Comparison of ENCODE assay signal across 8 mouse cellular contexts in the genomic region with DNA sequence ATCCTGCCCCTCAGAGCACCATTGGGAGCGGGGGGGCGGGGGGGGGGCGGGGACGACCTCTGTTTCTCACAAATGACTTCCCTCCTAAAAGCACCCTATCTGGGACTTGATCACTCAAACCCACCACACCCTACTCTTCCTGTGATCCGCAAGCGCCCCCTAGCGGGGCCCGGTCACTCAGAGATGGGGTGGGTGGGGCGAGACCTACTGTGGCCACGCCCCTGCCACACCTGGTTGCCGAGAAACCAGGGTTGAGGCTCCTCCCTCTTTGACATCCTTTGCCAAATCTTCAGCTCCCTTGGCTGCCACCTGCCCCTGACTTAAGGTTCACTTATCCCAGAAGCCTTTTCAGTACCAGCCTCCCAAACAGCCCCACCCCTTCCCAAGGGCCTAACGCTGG. TPM values are rescaled to one million over a fixed set of nuclear protein-coding genes. Genes with fewer than 3 reads are reported as not detected.
DNase-seq lines count a peak whose midpoint lies in the region; ATAC-seq and TF ChIP-seq lines count a peak whose summit lies in the region.

No protein-coding gene starts in this region.

- no peak for TF ChIP-seq EP300 in liver, postnatal 0 days (IDR thresholded peaks at IDR 0.05; ENCODE audit: low read depth)

- H3K4me2 ChIP-seq in kidney, postnatal 0 days (ENCODE audit: low read length) = peak overlapping the region; percentile 97; the same call in 1 of the 2 replicates
- H3K4me2 ChIP-seq in liver, postnatal 0 days (ENCODE audit: low read depth, low read length) = peak overlapping the region; percentile 92

- peak; percentile 32 for ATAC-seq in granulocyte monocyte progenitor cell, adult 5-6 weeks (replicated peaks; ENCODE audit: poor library complexity, severe bottlenecking)
- ATAC-seq in kidney, postnatal 0 days (replicated peaks; ENCODE audit: low FRiP score, low read depth) = 0 out of 2 replicates have a peak, but pooled peaks have one; percentile 29
- peak; percentile 37 for ATAC-seq in liver, postnatal 0 days

- TF ChIP-seq CTCF in kidney, postnatal 0 days (IDR thresholded peaks at IDR 0.05; ENCODE audit: low read depth) = peak; percentile 71
- TF ChIP-seq CTCF in liver, postnatal 0 days (IDR thresholded peaks at IDR 0.05; ENCODE audit: low read depth) = peak; percentile 71

- WGBS in kidney, postnatal 0 days = 3% methylated on average over 12 of the region's 12 CpGs
- WGBS in liver, postnatal 0 days (ENCODE audit: insufficient replicate concordance) = 11% methylated on average over 12 of the region's 12 CpGs

- peaks cover 20% of the 10 kb centered on the region for H3K4me1 ChIP-seq in kidney, postnatal 0 days (replicated peaks; ENCODE audit: insufficient read depth, low read length)
- peaks cover 42% of the 10 kb centered on the region for H3K4me1 ChIP-seq in liver, postnatal 0 days (ENCODE audit: insufficient read depth)

- no peak overlapping the region for H3K4me3 ChIP-seq in kidney, postnatal 0 days (replicated peaks; ENCODE audit: low read depth, low read length)
- no peak overlapping the region for H3K4me3 ChIP-seq in liver, postnatal 0 days (ENCODE audit: low read depth, low read length)

- no peak overlapping the region for H3K27ac ChIP-seq in kidney, postnatal 0 days
- H3K27ac ChIP-seq in liver, postnatal 0 days (ENCODE audit: low read depth) = 0 out of 2 replicates have a peak overlapping the region, but pooled peaks have one; percentile 11

- H3K9ac ChIP-seq in kidney, postnatal 0 days (ENCODE audit: low read depth, low read length) = no peak overlapping the region
- no peak overlapping the region for H3K9ac ChIP-seq in liver, postnatal 0 days (replicated peaks)

- H3K9me3 ChIP-seq in kidney, postnatal 0 days (replicated peaks; ENCODE audit: low read length) = no peaks in the 10 kb centered on the region
- no peaks in the 10 kb centered on the region for H3K9me3 ChIP-seq in liver, postnatal 0 days (ENCODE audit: low read length)

- peak; percentile 56 to 60 for DNase-seq in left cerebral cortex, adult 18-20 months (ENCODE audit: low spot score in 2 of 2)
- DNase-seq in left cerebral cortex, adult 11 months (ENCODE audit: low spot score) = no peak
- peak; percentile 69 for DNase-seq in cerebellum, adult 11-12 months
- DNase-seq in kidney, postnatal 0 days (ENCODE audit: low spot score) = peak; percentile 67
- peak; percentile 88 for DNase-seq in liver, postnatal 0 days
- peak; percentile 74 for DNase-seq in ovary, postnatal 36 days (ENCODE audit: low spot score)
- peak; percentile 89 for DNase-seq in thymus, postnatal 25 days

- H3K27me3 ChIP-seq in kidney, postnatal 0 days (ENCODE audit: insufficient read depth, low read length) = peaks cover 13% of the 10 kb centered on the region; the same call in 1 of the 2 replicates
- peaks cover 48% of the 10 kb centered on the region for H3K27me3 ChIP-seq in liver, postnatal 0 days (ENCODE audit: insufficient read depth, low read length)

- no peaks in the 10 kb centered on the region for H3K36me3 ChIP-seq in kidney, postnatal 0 days (ENCODE audit: insufficient read depth, low read length)
- no peaks in the 10 kb centered on the region for H3K36me3 ChIP-seq in liver, postnatal 0 days (replicated peaks; ENCODE audit: insufficient read depth, low read length)

RNA-seq across cellular contexts. Expression of gene Nrtn, which starts 0.8 kb away (rescaled TPM):
- 1 to 10 TPM; 3.4 to 4.7 TPM for total RNA-seq in left cerebral cortex, adult 18-20 months (2021)
- total RNA-seq in granulocyte monocyte progenitor cell, adult 5-6 weeks (2014; fragmentation: Nextera tagmentation) = not detected in 2 replicates
- total RNA-seq in granulocyte monocyte progenitor cell, adult 5-6 weeks (2017) = not detected in 2 replicates
- polyA plus RNA-seq in kidney, postnatal 0 days (2015; fragmentation: Nextera tagmentation; extraction: Ambion mirVana) = 8.7 and 11.8 TPM in 2 replicates
- polyA plus RNA-seq in liver, postnatal 0 days (2015; fragmentation: Nextera tagmentation; extraction: Ambion mirVana) = 1.2 and 2.2 TPM in 2 replicates

RNA-seq across cellular contexts. Expression of gene Dus3l, which starts 6.4 kb away (rescaled TPM):
- 10 to 100 TPM; 61.8 to 63.0 TPM for total RNA-seq in left cerebral cortex, adult 18-20 months (2021)
- 20.5 and 22.8 TPM in 2 replicates for total RNA-seq in granulocyte monocyte progenitor cell, adult 5-6 weeks (2014; fragmentation: Nextera tagmentation)
- 18.2 and 21.8 TPM in 2 replicates for total RNA-seq in granulocyte monocyte progenitor cell, adult 5-6 weeks (2017)
- 37.3 and 38.8 TPM in 2 replicates for polyA plus RNA-seq in kidney, postnatal 0 days (2015; fragmentation: Nextera tagmentation; extraction: Ambion mirVana)
- polyA plus RNA-seq in liver, postnatal 0 days (2015; fragmentation: Nextera tagmentation; extraction: Ambion mirVana) = 9.1 TPM in 2 replicates

RNA-seq across cellular contexts. Expression of gene Prr22, which starts 11.9 kb away (rescaled TPM):
- 1 to 10 TPM in 1 of 2 experiments, under 1 TPM in 1; 0.88 to 1.1 TPM for total RNA-seq in left cerebral cortex, adult 18-20 months (2021)
- total RNA-seq in granulocyte monocyte progenitor cell, adult 5-6 weeks (2014; fragmentation: Nextera tagmentation) = 0.17 and 2.6 TPM in 2 replicates
- total RNA-seq in granulocyte monocyte progenitor cell, adult 5-6 weeks (2017) = 1.6 and 1.7 TPM in 2 replicates
- 0.59 and 0.71 TPM in 2 replicates for polyA plus RNA-seq in kidney, postnatal 0 days (2015; fragmentation: Nextera tagmentation; extraction: Ambion mirVana)
- 0.20 and 0.23 TPM in 2 replicates for polyA plus RNA-seq in liver, postnatal 0 days (2015; fragmentation: Nextera tagmentation; extraction: Ambion mirVana)

RNA-seq across cellular contexts. Expression of gene Vmac, which starts 40.3 kb away (rescaled TPM):
- total RNA-seq in left cerebral cortex, adult 18-20 months (2021) = 10 to 100 TPM in 1 of 2 experiments, 1 to 10 TPM in 1; 9.6 to 13.5 TPM
- 5.3 and 9.1 TPM in 2 replicates for total RNA-seq in granulocyte monocyte progenitor cell, adult 5-6 weeks (2014; fragmentation: Nextera tagmentation)
- total RNA-seq in granulocyte monocyte progenitor cell, adult 5-6 weeks (2017) = 3.7 and 9.1 TPM in 2 replicates
- polyA plus RNA-seq in kidney, postnatal 0 days (2015; fragmentation: Nextera tagmentation; extraction: Ambion mirVana) = 24.4 and 27.4 TPM in 2 replicates
- polyA plus RNA-seq in liver, postnatal 0 days (2015; fragmentation: Nextera tagmentation; extraction: Ambion mirVana) = 3.3 and 4.1 TPM in 2 replicates

RNA-seq across cellular contexts. Expression of gene Ndufa11, which starts 40.6 kb away (rescaled TPM):
- total RNA-seq in left cerebral cortex, adult 18-20 months (2021) = 100 to 1,000 TPM; 218 to 234 TPM
- total RNA-seq in granulocyte monocyte progenitor cell, adult 5-6 weeks (2014; fragmentation: Nextera tagmentation) = 134 and 201 TPM in 2 replicates
- 99.5 and 106 TPM in 2 replicates for total RNA-seq in granulocyte monocyte progenitor cell, adult 5-6 weeks (2017)
- polyA plus RNA-seq in kidney, postnatal 0 days (2015; fragmentation: Nextera tagmentation; extraction: Ambion mirVana) = 683 and 742 TPM in 2 replicates
- polyA plus RNA-seq in liver, postnatal 0 days (2015; fragmentation: Nextera tagmentation; extraction: Ambion mirVana) = 281 and 298 TPM in 2 replicates

Comparison
In these comparisons a context has a peak if more than half of its experiments do, and no peak if none do; other contexts are left out.
1. RNA of gene Nrtn, which starts 0.8 kb away (total RNA-seq): 3.4 to 4.7 TPM in left cerebral cortex, adult 18-20 months; not detected in granulocyte monocyte progenitor cell, adult 5-6 weeks; every median in the first group is over 4 times any median in the second.
2. Peak in every context shown above with its lines, with median percentiles within 50 percentile points of each other: ATAC-seq.